Mouse (Mus musculus): Measurements from ENCODE around the gene Casc1.
"Not testable (repeated sequence)": the region's sequence is repeated elsewhere in the genome, so short reads cannot be mapped to it uniquely, and the experiment has no call there.

Casc1 gene

DNA sequence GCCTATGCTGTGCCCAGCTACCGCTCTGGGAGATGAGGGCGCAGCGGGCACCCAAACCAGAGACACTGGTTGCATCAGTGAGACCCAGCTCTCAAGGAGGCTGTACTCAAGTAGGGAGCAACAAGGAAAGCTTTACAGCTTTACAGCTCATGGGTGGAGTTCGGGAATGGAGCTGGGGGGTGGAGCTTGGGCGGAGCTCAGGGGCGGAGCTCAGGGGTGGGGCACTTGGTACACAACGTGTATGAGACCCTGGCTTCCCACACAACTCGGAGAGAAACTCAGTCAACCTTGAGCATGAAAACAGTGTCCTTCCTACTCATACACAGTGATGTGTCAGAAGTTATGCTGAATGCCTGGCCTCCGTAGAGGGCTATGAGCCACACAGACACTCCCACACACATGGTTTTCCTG, 35.2 kb downstream of the Casc1 start:
- CTCF ChIA-PET = interaction anchor here (0.5 to 1.8 kb wide), 9 partner anchors 12 to 680 kb away, joined by 3 to 11 read pairs (median 4); no protein-coding TSS in a partner anchor
- POLR2A ChIA-PET = interaction anchor here (0.6 to 5.6 kb wide), 81 partner anchors 8 to 300 kb away, joined by 3 to 49 read pairs (median 6); partner anchors contain the start of genes Bcat1 (in 3 of the 4), Casc1 (in 3 of the 4) and Etfrf1 (in 3 of the 4)

DNA sequence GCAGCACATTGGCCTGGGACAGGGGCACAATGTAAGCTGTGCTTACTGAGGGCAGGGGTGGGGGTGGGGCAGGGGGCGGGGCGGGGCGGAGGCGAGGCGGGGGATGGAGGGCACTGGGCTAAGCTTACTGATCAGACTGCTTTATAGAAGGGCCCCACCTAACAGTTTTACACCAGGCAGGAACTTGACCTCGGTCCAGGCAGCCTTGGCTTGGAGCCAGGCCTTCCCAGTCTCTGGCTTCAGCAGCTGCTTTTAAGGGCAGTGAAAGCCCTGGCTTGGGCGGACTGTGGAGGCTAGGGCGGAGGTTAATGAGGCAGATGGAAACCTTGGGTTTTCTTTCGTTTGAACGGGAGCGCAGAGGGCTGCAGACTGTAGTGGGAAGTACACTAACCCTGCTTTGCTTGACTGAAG, 37.0 kb downstream of the Casc1 start:
- POLR2A ChIA-PET = interaction anchor here in 3 of 4 experiments (0.6 to 5.6 kb wide), 54 partner anchors 8 to 1729 kb away, joined by 3 to 49 read pairs (median 6); partner anchors contain the start of genes Bcat1 (in 3 of the 3), Casc1 (in 3 of the 3) and Etfrf1 (in 3 of the 3)
- CTCF ChIA-PET = interaction anchor here (0.5 to 1.8 kb wide), 5 partner anchors 13 to 174 kb away, joined by 3 to 7 read pairs (median 4); no protein-coding TSS in a partner anchor

DNA sequence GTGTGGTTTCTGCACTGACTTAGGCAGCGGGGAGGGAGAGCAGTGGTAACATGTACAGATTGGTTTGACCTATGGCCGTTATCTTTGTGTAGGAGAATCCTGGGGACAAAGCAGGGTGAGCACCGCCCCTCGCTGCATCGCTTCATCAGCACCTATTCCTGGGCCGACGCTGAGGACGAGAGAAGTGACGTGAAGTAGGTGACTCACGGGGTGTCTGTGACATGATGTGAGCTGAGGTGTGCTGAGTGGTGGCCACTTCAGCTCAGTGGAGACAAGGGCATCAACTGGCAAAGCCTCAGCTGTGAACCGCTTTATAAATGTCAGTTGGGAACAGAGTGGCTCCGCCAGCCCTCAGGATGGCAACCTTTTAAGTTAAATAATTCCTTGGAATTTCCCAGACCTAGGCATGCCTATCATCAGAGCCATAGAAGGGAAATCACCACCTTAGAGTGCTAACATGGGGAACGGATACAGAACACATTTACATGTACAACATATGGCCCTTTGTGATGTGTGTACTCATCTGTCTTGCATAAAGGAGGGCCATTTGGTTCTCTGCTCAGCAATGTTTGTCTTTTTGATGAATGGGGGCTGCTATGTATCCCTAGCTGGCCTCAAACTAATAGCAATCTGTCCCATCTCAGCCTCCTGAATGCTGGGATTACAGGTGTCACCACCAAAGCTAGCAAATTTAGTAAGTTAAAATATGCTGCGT, 38.8 kb downstream of the Casc1 start:
- CTCF ChIA-PET = interaction anchor here in 1 of 4 experiments (0.5 kb wide), 1 partner anchor 187 kb away, joined by 5 read pairs; no protein-coding TSS in a partner anchor
- POLR2A ChIA-PET = interaction anchor here in 2 of 4 experiments (1.0 to 5.6 kb wide), 7 partner anchors 12 to 175 kb away, joined by 3 to 35 read pairs (median 4); no protein-coding TSS in a partner anchor

DNA sequence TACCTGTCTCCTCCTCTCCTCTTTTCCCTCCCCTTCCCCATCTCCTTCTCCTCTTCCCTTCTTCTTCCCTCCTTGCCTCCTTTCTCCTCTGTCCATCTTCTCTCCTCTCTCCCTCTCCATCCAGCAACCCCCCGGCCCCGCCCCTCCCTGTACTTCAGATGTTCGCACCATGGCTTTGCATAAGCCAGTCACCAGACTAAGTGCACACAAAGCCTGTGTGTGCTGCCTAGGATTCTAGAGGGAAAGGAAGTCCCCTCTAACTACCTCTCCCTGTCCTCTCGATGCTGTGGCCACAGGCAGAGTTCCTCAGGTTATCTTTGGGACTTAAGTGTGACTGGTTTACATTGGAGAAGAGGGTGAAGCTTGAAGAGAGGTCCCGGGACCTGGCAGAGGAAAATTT, 50.2 kb downstream of the Casc1 start:
- POLR2A ChIA-PET = interaction anchor here (0.6 to 3.5 kb wide), 16 partner anchors 12 to 498 kb away, joined by 3 to 16 read pairs (median 5); partner anchors contain the start of genes Casc1 (in 1 of the 4) and Etfrf1 (in 1 of the 4)
- CTCF ChIA-PET = interaction anchor here in 3 of 4 experiments (0.8 to 1.1 kb wide), 3 partner anchors 18 to 45 kb away, joined by 3 to 4 read pairs (median 3); no protein-coding TSS in a partner anchor

DNA sequence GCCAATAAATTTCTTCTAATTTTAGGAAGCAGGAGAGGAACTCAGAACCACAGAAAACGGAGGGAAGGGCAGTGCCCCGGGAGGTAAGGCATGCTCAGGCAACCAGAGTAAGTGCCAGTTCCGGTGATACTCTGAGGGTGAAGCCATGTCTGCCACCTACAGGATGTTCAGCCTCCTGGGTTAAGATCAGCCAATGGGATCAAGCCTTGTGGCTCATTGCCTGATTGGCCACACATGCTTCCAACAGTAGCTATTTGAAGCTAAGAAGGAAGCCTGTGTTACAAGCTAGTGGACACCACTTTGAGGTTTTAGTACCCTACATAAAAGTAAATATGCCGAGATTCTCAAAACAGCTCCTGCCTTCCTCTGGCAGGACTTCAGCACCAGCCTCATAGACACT, 52.2 kb downstream of the Casc1 start:
- POLR2A ChIA-PET = interaction anchor here in 3 of 4 experiments (0.6 to 3.5 kb wide), 13 partner anchors 9 to 88 kb away, joined by 3 to 16 read pairs (median 4); no protein-coding TSS in a partner anchor
- CTCF ChIA-PET = interaction anchor here in 2 of 4 experiments (0.7 to 1.4 kb wide), 4 partner anchors 10 to 737 kb away, joined by 3 to 4 read pairs (median 4); no protein-coding TSS in a partner anchor

DNA sequence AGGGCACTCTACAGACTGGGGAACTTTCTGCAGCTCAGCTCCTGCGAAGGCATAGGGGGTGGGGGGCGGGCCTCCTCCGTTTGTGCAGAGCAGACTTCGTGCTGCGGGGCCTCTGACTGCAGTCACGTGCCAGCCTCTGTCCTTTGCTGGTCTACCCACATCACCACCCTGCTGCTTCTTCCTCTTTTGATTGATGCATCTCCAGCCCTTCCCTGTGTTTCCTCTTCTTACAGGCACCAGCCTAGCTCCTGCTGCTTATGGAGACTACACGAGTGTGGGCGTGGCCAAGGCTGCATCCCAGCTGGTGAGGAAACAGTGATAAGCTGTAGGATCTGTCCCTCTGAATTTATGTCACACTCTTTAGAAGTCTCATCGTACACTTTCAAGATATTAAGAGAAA, 61.8 kb downstream of the Casc1 start:
- POLR2A ChIA-PET = interaction anchor here (0.5 to 1.1 kb wide), 10 partner anchors 9 to 606 kb away, joined by 3 to 5 read pairs (median 3); no protein-coding TSS in a partner anchor
- CTCF ChIA-PET = interaction anchor here in 2 of 4 experiments (0.6 to 1.0 kb wide), 2 partner anchors 10 to 86 kb away, joined by 3 to 4 read pairs; no protein-coding TSS in a partner anchor

DNA sequence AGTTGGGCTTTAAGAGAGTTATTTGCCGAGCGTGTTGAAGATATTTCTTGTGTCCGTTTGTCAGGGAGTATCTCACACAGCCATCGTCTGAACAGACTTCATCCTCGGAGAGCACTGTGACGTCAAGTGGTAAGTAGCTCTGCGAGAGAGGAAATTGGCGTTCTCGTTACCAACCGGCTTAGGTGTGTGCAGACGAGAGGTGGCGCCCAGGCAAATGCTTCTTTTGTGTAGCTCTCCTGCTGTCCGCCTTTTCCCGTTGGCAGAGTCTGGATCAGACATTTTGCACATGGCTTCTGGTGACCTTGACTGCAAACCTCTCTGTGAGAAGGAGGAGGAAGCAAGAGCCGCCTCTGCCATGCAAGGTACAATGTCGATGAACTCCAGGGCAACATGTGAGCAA, 63.1 kb downstream of the Casc1 start:
- ChIA-PET POLR2A (interaction anchor here in 3 of 4 experiments (0.6 to 2.6 kb wide), 22 partner anchors 10 to 194 kb away, joined by 3 to 16 read pairs (median 4); partner anchors contain the start of gene Bcat1 (in 1 of the 3)), CTCF (interaction anchor here in 2 of 4 experiments (0.6 to 0.7 kb wide), 2 partner anchors 11 to 1015 kb away, joined by 3 read pairs; no protein-coding TSS in a partner anchor)

DNA sequence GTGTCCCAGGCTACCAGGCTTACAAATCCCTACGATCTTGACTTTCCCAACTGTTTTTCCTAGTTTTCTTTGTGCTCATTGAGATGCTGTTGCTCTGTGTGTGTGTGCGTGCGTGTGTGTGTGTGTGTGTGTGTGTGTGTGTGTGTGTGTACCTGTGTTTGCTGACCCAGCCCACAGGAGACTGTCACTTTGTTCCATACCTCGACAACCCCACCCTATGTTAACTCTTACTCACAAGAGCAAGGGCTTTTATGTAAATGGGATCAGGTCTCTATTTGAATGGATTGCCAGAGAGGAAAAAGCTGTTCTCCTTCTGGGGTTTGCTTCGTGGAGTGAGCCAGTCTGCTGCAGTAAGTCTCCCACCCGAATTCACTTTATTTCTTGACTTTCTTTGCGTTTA, 65.6 kb downstream of the Casc1 start:
- ChIA-PET CTCF (interaction anchor here in 2 of 4 experiments (0.7 to 2.1 kb wide), 2 partner anchors 42 to 43 kb away, joined by 3 to 5 read pairs; no protein-coding TSS in a partner anchor), POLR2A (interaction anchor here in 3 of 4 experiments (0.7 to 1.8 kb wide), 13 partner anchors 9 to 77 kb away, joined by 3 to 9 read pairs (median 3); partner anchors contain the start of gene Bcat1 (in 1 of the 3))

DNA sequence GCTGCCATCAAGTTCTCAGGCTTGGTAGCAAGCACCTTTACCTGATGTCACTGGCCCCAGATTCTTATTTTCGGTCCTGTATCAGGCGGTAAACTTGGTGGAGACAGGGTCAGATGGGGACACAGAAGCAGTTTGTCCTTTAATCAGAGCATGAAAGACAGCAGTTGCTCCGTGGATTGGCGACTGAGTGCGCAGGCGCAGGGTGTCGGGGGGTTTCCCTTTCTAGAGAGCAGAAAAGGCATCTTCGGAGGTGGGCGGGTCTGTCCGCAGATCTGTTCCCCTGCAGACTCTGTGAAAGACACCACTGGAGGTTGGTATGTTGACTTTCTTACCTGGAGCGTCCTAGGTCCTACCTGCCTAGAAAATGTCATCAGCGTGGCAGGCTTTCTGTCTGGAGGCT, 69.0 kb downstream of the Casc1 start:
- ChIA-PET CTCF (interaction anchor here in 1 of 4 experiments (0.6 to 0.7 kb wide), 2 partner anchors 50 to 341 kb away, joined by 4 to 5 read pairs; no protein-coding TSS in a partner anchor), POLR2A (interaction anchor here in 2 of 4 experiments (0.7 to 3.0 kb wide), 9 partner anchors 20 to 243 kb away, joined by 3 to 11 read pairs (median 3); partner anchors contain the start of genes Bcat1 (in 1 of the 2), Casc1 (in 1 of the 2) and Etfrf1 (in 1 of the 2))

DNA sequence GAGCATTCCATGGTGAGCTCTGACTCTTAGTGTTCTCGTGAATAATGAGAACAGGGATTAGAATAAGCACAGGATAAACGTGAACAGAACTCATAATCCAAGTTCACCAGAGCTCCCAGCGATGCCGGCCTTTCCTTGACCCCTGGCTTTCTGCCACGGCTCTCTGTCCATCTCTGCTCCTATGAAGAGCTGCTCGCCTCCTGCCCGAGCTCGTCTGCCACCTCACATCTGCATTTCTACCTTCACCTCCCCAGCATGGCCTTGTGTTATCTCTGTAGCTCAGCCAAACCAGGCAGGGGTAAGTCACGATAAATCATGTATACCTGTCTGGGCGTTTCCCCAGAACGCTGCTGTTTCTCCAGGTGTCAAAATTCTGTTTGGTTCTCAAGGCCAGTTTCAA, 70.1 kb downstream of the Casc1 start:
- CTCF ChIA-PET = interaction anchor here in 1 of 4 experiments (1.5 kb wide), 1 partner anchor 52 kb away, joined by 4 read pairs; no protein-coding TSS in a partner anchor
- POLR2A ChIA-PET = interaction anchor here in 2 of 4 experiments (0.9 to 3.0 kb wide), 8 partner anchors 9 to 121 kb away, joined by 3 to 11 read pairs (median 4); no protein-coding TSS in a partner anchor

DNA sequence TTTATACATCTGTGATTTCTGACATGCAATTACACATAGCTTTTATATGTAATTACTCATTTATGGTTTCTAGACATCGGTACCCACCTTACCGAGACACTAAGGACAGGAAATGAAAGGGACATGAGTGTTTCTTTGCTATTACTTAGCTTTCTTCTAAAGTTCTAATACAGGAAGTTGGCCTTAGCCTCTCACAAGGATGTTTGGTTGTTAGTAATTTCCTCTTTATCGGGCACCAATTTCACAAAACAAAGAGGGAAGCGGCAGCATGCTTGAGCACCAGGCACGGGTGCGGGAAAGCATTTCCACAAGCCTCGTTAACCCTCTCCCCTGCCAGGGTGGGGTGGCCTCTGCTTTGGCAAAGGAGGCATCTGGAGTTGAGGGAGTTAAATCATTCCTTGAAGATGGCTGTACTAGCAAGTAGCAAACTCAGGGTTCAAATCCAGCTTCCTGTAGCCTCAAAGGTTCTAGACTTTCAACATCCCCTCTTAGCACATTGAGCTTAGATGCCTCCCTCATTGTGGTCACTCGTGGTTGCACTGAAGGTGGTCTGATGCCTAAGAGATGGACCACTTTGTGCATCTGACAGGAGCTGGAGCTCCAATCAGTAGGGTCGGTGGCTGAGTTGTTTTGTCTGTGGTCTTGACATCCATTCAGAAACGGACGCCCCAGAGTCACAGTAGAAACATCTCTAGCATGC, 70.9 kb downstream of the Casc1 start:
- ChIA-PET POLR2A (interaction anchor here in 2 of 4 experiments (0.6 to 1.6 kb wide), 6 partner anchors 9 to 77 kb away, joined by 3 to 6 read pairs (median 4); partner anchors contain the start of gene Bcat1 (in 1 of the 2)), CTCF (interaction anchor here in 1 of 4 experiments (1.5 kb wide), 1 partner anchor 52 kb away, joined by 4 read pairs; no protein-coding TSS in a partner anchor)

DNA sequence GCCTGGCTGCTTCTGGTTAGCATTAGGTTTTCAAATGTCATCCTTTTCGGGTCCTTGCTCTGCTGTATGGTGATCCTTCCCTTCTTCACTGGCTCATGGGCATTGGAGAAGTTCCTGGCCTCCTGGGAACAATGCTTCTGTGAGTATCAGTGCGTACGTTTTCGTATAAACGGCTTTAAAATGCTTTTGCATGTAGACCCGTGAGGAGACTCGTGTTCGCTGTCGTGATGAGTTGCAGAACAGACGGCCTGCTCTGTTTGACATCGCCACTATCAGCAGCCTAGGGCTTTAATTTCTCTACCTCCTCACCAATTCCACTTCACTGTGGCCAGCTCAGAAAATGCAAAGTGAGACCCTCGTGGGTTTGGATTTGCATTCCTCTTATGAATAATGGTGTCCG, 71.6 kb downstream of the Casc1 start:
- ChIA-PET CTCF (no interaction called here), POLR2A (interaction anchor here in 1 of 4 experiments (1.0 to 1.6 kb wide), 2 partner anchors 10 to 64 kb away, joined by 3 to 4 read pairs; partner anchors contain the start of gene Bcat1)

DNA sequence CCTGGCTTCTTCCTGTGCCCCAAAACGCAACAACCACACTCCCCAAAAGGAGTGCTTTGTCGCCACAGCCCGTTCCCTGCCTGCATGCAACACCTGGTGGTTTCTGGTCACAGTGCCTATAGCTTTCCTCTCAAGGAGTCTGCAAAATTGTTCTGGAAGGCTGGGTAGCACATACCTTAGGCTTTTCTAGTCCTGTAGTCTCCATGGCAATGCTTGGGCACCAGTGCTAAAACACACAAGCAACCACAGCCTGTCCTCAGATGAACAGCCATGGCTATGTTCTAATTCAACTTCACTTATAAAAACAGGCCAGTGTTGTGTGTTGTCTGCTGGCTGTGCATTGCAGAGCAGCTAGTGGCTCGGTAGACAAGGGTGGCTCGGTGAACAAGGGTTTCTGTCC, 74.0 kb downstream of the Casc1 start:
- ChIA-PET CTCF (no interaction called here), POLR2A (interaction anchor here in 3 of 4 experiments (0.6 to 2.2 kb wide), 14 partner anchors 9 to 353 kb away, joined by 3 to 9 read pairs (median 4); partner anchors contain the start of genes Casc1 (in 1 of the 3) and Etfrf1 (in 1 of the 3))

DNA sequence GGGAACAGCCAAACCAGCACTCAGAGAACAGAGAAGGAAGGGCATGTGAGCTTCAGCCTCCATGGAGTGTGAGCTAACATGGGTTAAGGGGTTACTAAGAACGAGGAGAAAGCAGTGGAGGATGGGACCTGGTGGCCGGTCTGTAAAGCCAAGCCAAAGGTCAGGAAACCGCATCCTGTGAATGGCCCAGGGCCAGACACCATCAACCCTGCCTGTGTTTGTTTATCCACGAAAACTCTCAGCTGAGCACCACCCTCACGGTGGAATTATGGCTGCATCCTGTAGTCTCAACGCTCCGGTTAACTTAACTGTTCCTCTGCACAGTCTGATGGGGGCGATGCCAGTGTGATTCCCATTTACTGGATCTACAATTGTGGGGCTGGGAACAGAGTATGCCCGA, 75.0 kb downstream of the Casc1 start:
- ChIA-PET POLR2A (interaction anchor here (0.6 to 2.2 kb wide), 7 partner anchors 9 to 75 kb away, joined by 3 to 9 read pairs (median 3); partner anchors contain the start of genes Casc1 (in 1 of the 4) and Etfrf1 (in 1 of the 4)), CTCF (no interaction called here)

DNA sequence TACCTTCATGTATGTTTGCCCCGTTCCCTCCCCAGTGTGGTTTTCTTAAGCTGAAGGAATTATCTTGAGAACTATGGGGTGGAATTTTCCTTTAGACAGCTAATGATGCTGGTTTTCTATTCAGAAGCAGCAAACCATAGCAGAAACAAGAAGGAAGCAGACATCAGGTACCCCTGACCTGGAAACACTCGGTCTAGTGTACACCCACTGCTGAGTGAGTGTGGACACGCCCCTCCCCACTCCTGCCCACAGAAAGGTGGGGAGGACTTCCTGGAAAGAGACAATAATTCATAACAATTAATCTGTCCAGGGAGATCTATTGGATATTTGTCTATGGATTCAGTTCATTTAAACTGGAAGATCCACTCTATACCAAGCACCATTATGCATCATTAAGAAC, 75.5 kb downstream of the Casc1 start:
- CTCF ChIA-PET = no interaction called here
- POLR2A ChIA-PET = interaction anchor here in 3 of 4 experiments (0.7 to 2.2 kb wide), 4 partner anchors 9 to 86 kb away, joined by 3 to 9 read pairs (median 3); no protein-coding TSS in a partner anchor

DNA sequence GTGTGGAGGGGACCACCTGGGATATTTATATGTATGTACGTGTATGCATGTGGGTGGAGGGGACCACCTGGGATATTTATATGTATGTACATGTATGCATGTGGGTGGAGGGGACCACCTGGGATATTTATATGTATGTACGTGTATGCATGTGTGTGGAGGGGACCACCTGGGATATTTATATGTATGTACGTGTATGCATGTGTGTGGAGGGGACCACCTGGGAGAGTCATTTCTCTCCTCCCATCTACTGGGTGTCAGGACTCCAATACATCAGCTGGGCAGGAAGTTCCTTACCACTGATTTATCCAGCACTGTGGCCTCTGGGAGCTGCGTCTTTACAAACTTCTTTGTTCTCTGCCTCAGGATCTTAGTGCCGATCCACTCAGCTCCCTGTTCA, 77.8 kb downstream of the Casc1 start:
- CTCF ChIA-PET = not testable (repeated sequence)
- POLR2A ChIA-PET = interaction anchor here in 1 of 4 experiments (2.5 kb wide), 1 partner anchor 12 kb away, joined by 10 read pairs; no protein-coding TSS in a partner anchor

DNA sequence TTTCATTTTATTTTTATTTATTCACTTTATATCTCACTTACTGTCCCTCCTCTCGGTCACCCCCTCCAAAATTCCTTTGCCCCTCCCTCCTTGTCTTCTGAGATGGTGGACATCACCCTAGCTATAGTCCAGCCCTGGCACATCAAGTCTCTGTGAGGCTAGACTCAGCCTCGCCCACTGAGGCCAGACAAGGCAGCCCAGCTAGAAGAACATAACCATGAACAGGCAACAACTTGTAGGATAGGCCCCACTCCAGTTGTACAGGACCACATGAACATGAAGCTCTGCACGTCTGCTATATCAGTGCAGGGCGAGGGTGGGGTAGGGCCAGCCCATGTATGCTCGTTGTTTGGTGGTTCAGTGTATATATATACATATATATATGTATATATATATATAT, 78.8 kb downstream of the Casc1 start:
- ChIA-PET POLR2A (interaction anchor here in 2 of 4 experiments (0.6 to 3.2 kb wide), 6 partner anchors 10 to 1969 kb away, joined by 3 to 10 read pairs (median 4); no protein-coding TSS in a partner anchor), CTCF (interaction anchor here in 1 of 4 experiments (0.6 kb wide), 1 partner anchor 390 kb away, joined by 3 read pairs; no protein-coding TSS in a partner anchor)

All from embryonic stem cell, embryonic (primary cell).